Mouse (Mus musculus) stomach, adult 2 months (tissue): ENCODE data around the gene Rcl1. TPM values are rescaled to one million over a fixed set of nuclear protein-coding genes. Genes with fewer than 3 reads are reported as not detected.

ENCODE experiments used
- polyA plus RNA-seq: library from polyadenylated mRNA; depleted of rRNA; stranded (reverse); fragments of >200 nt; gene quantifications from 2 replicates; pipeline ENCODE4 v1.2.3, GENCODE M21; 2012; rRNA removed

The Rcl1 gene
- polyA plus RNA-seq, result 7.2 and 12.8 TPM in 2 replicates

DNA sequence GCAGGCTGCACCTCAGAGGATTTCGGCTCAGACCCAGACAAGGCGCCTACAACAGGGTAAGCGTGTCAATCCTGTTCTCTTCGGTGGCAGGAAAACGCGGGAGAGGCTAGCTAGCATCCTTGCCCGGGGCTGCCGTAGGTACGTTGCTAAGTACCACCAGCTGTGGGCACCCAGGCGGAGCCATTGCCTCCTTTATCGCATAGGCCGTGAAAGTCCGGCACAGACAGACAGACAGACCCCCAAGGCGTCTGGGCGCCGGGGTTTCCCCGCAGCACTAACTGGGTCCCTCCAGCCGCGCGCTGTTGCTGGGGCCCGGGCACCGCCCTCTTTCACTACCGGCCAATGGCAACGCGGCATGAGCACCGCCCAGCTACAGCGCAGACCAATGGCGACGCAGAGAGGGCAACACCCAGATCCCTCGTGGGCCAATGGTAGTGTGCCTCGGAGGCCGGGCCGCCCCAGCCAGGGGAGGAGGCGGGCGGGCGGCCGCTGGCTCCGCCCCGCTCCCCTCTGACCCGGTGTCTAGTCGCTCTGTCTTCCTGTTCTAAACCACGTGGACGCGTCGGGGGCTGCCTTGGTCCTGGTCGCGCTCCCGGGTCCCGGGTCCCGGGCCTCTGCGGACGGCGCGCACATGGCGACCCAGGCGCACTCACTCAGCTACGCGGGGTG lies at the start of gene Rcl1:
Gene Rcl1, plus strand, starts transcription at position 502 of the 669 bp plus-strand sequence.

Other genes starting within 250 kb of the Rcl1 start
- 6.4 and 11.5 TPM in 2 replicates for gene Plpp6, start 137.4 kb upstream of the Rcl1 start, polyA plus RNA-seq
- gene 4430402I18Rik, start 133.6 kb upstream of the Rcl1 start, polyA plus RNA-seq, result 0.05 and 0.31 TPM in 2 replicates
- gene Cdc37l1, start 111.0 kb upstream of the Rcl1 start, polyA plus RNA-seq, result 2.4 and 2.5 TPM in 2 replicates
- gene Ak3, start 53.4 kb upstream of the Rcl1 start, polyA plus RNA-seq, result 77.9 and 129 TPM in 2 replicates
- 1.7 and 1.9 TPM in 2 replicates for gene Jak2, start 150.5 kb downstream of the Rcl1 start, polyA plus RNA-seq
- gene Insl6, start 224.0 kb downstream of the Rcl1 start, polyA plus RNA-seq, result 0.15 TPM in 1 of 2 replicates, not detected in the other
- gene Rln1, start 233.3 kb downstream of the Rcl1 start, polyA plus RNA-seq, result not detected in 2 replicates